Mouse (Mus musculus) CH12.LX (cell line): ENCODE results near the gene Cd96. TPM values are rescaled to one million over a fixed set of nuclear protein-coding genes. Genes with fewer than 3 reads are reported as not detected.

ENCODE experiments used
- DNase-seq: peaks from one replicate; pipeline ENCODE4 v3.0.0-alpha.2; 2013; ENCODE audit errors: extremely low read depth
- H3K27ac ChIP-seq: 2 replicates; pipeline ENCODE4 v1.5.1; 2012; ENCODE audit warnings: low read depth, mild to moderate bottlenecking, control low read depth, moderate library complexity; ENCODE audit not compliant: insufficient read depth
- H3K27me3 ChIP-seq: replicated peaks from 2 replicates; pipeline ENCODE3; 2012; ENCODE audit warnings: inconsistent platforms
- H3K36me3 ChIP-seq, 2 experiments: replicated peaks in 1 of 2; 2 replicates each; pipeline versions ENCODE3 to v1.6.1; 2012; ENCODE audit warnings: inconsistent platforms in 1 of 2, low read length in 1 of 2, mild to moderate bottlenecking in 1 of 2, mixed read lengths in 1 of 2, moderate library complexity in 1 of 2; ENCODE audit not compliant: control insufficient read depth in 1 of 2, insufficient read depth in 1 of 2
- H3K4me1 ChIP-seq, 2 experiments: 2 replicates each; pipeline ENCODE4 v1.6.1; 2012; ENCODE audit warnings: inconsistent platforms in 1 of 2, moderate library complexity in 1 of 2; ENCODE audit not compliant: insufficient read depth in 2 of 2, control insufficient read depth in 1 of 2
- H3K4me2 ChIP-seq: 2 replicates; pipeline ENCODE4 v1.6.1; 2012; ENCODE audit warnings: low read depth, mild to moderate bottlenecking, control low read depth; ENCODE audit not compliant: poor library complexity, insufficient read depth, severe bottlenecking
- H3K4me3 ChIP-seq, 3 experiments: fragments of 150-350 bp in 1 of 3; sonication (generic) in 1 of 3; replicated peaks in 1 of 3; 2 replicates each; pipeline versions ENCODE3 to v1.5.1; 2011 to 2012; ENCODE audit warnings: low read depth in 2 of 3, low read length in 2 of 3, mild to moderate bottlenecking in 2 of 3, moderate library complexity in 2 of 3, control low read depth in 1 of 3, improper control_type of control experiment in 1 of 3, inconsistent platforms in 1 of 3, mixed read lengths in 1 of 3; ENCODE audit not compliant: poor library complexity in 1 of 3
- H3K79me2 ChIP-seq: replicated peaks from 2 replicates; pipeline ENCODE4 v1.6.1; 2012; ENCODE audit warnings: mild to moderate bottlenecking, moderate library complexity; ENCODE audit not compliant: control insufficient read depth, poor library complexity, insufficient read depth, severe bottlenecking; ENCODE audit errors: extremely low read depth
- H3K9ac ChIP-seq: 2 replicates; pipeline ENCODE4 v1.6.1; 2012; ENCODE audit warnings: low read depth, mild to moderate bottlenecking, control low read depth, moderate library complexity; ENCODE audit not compliant: insufficient read depth
- H3K9me3 ChIP-seq: replicated peaks from 2 replicates; pipeline ENCODE3; 2012; ENCODE audit warnings: low read length, inconsistent platforms, mixed read lengths
- BHLHE40 ChIP-seq: IDR thresholded peaks from 2 replicates; pipeline ENCODE4 v1.6.1; 2011; ENCODE audit warnings: mild to moderate bottlenecking, low read depth, low read length, improper control_type of control experiment
- CHD1 ChIP-seq: IDR thresholded peaks from 2 replicates; pipeline ENCODE4 v1.6.1; 2012; ENCODE audit warnings: low read depth, low read length, improper control_type of control experiment, inconsistent platforms
- CHD2 ChIP-seq: IDR thresholded peaks from 2 replicates; pipeline ENCODE4 v1.6.1; 2011; ENCODE audit warnings: low read length, improper control_type of control experiment
- E2F4 ChIP-seq: IDR thresholded peaks from 2 replicates; pipeline ENCODE4 v1.6.1; 2011; ENCODE audit warnings: low read depth, low read length, improper control_type of control experiment; ENCODE audit not compliant: insufficient replicate concordance
- EP300 ChIP-seq: IDR thresholded peaks from 2 replicates; pipeline ENCODE4 v1.6.1; 2011; ENCODE audit warnings: low read length, improper control_type of control experiment
- GABPA ChIP-seq: IDR thresholded peaks from 2 replicates; pipeline ENCODE4 v1.6.1; 2012; ENCODE audit warnings: low read depth, low read length, improper control_type of control experiment, inconsistent platforms; ENCODE audit not compliant: insufficient replicate concordance
- HCFC1 ChIP-seq: IDR thresholded peaks from 2 replicates; pipeline ENCODE4 v1.6.1; 2012; ENCODE audit warnings: low read depth, mild to moderate bottlenecking, inconsistent platforms, low read length, improper control_type of control experiment
- MAX ChIP-seq: IDR thresholded peaks from 2 replicates; pipeline ENCODE4 v1.6.1; 2011; ENCODE audit warnings: low read length, improper control_type of control experiment
- MAZ ChIP-seq: IDR thresholded peaks from 2 replicates; pipeline ENCODE4 v1.6.1; 2012; ENCODE audit warnings: low read depth, mild to moderate bottlenecking, inconsistent platforms, low read length, improper control_type of control experiment, moderate library complexity
- MEF2A ChIP-seq: IDR thresholded peaks from 2 replicates; pipeline ENCODE4 v1.6.1; 2014; ENCODE audit warnings: low read depth, mild to moderate bottlenecking, inconsistent platforms, low read length, improper control_type of control experiment, borderline replicate concordance
- MYC ChIP-seq: IDR thresholded peaks from 2 replicates; pipeline ENCODE4 v1.6.1; 2011; ENCODE audit warnings: low read depth, mild to moderate bottlenecking, improper control_type of control experiment, low read length
- POLR2A ChIP-seq: IDR thresholded peaks from 2 replicates; pipeline ENCODE4 v1.6.1; 2011; ENCODE audit warnings: low read depth, mild to moderate bottlenecking, improper control_type of control experiment, low read length
- POLR2AphosphoS2 ChIP-seq: IDR thresholded peaks from 2 replicates; pipeline ENCODE4 v1.6.1; 2011; ENCODE audit warnings: low read depth, low read length, improper control_type of control experiment
- RAD21 ChIP-seq: IDR thresholded peaks from 2 replicates; pipeline ENCODE4 v1.6.1; 2011; ENCODE audit warnings: low read depth, mild to moderate bottlenecking, low read length, improper control_type of control experiment, moderate library complexity
- SIN3A ChIP-seq: IDR thresholded peaks from 2 replicates; pipeline ENCODE4 v1.6.1; 2012; ENCODE audit warnings: low read length, improper control_type of control experiment, inconsistent platforms
- SMC3 ChIP-seq: IDR thresholded peaks from 2 replicates; pipeline ENCODE4 v1.6.1; 2011; ENCODE audit warnings: low read depth, low read length, improper control_type of control experiment
- UBTF ChIP-seq: IDR thresholded peaks from 2 replicates; pipeline ENCODE4 v1.6.1; 2012; ENCODE audit warnings: low read depth, mild to moderate bottlenecking, inconsistent platforms, low read length, improper control_type of control experiment, moderate library complexity
- USF2 ChIP-seq: conservative IDR thresholded peaks from 2 replicates; pipeline ENCODE4 v1.6.1; 2011; ENCODE audit warnings: low read depth, low read length, improper control_type of control experiment
- ZKSCAN1 ChIP-seq: IDR thresholded peaks from 2 replicates; pipeline ENCODE4 v1.6.1; 2012; ENCODE audit warnings: low read depth, inconsistent platforms, low read length, improper control_type of control experiment, borderline replicate concordance
- ZMIZ1 ChIP-seq: IDR thresholded peaks from 2 replicates; pipeline ENCODE4 v1.6.1; 2012; ENCODE audit warnings: low read depth, mild to moderate bottlenecking, inconsistent platforms, low read length, improper control_type of control experiment
- dilution Hi-C: fragments of 300-500 bp; cut with MboI; formaldehyde crosslinking; loops from 2 replicates; pipeline ENCODE4 v1.14.3; 2020; ENCODE audit warnings: low sequenced_read_pairs; ENCODE audit not compliant: extremely low pct_unique_long_range_greater_than_20kb, extremely low pct_ligation_motif_present
- in situ Hi-C: fragments of 300-500 bp; cut with MboI; formaldehyde crosslinking; loops from 3 replicates; pipeline ENCODE4 v1.14.3; 2019; ENCODE audit warnings: low sequenced_read_pairs, low pct_ligation_motif_present, low pct_unique_long_range_greater_than_20kb, mixed read lengths
- polyA plus RNA-seq: library from polyadenylated mRNA; unstranded; fragments of >175 nt; gene quantifications from 2 replicates; pipeline ENCODE4 v1.2.1, GENCODE M21; 2012; ENCODE audit warnings: low read depth; ENCODE audit not compliant: insufficient read length
- total RNA-seq, 2 experiments: library from RNA; depleted of rRNA; stranded (reverse); fragments of 300-350 nt in 1 of 2; fragments of >200 nt in 1 of 2; gene quantifications; 2 replicates each; pipeline ENCODE4 v1.2.3; 2012 to 2014

Gene Cd96
- total and polyA plus RNA-seq, 3 experiments = 4.4 to 9.7 (median 5.9) TPM

DNA sequence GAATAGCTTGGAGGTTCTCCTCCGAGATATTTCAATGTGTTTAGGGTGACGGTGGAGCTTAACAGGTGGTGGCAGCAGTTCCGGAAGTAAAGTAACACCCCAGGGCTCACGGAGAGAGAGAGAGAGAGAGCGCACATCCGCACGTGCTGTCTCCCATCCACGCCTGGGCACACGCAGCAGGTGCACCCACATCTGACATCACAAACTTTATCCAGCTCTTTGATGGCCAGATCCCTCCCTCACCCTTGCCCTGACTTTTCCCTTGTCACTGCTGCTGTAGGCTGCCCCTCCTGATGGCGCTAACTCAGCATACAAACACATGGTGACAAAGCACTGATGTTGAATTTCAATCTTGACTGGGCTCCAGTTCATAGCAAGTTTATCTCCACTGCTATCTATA lies 113.8 kb downstream of the Cd96 start:
- no peak overlapping the region for H3K4me2 ChIP-seq
- H3K4me3 ChIP-seq = no peak overlapping the region
- no peak for DNase-seq
- peaks cover 0 to 5% of the 10 kb centered on the region in 2 experiments; a peak in 1 of 4 replicates for H3K4me1 ChIP-seq
- peaks cover 2% of the 10 kb centered on the region for H3K9me3 ChIP-seq
- H3K9ac ChIP-seq = no peak overlapping the region
- H3K27me3 ChIP-seq = no peaks in the 10 kb centered on the region
- H3K79me2 ChIP-seq = no peaks in the 10 kb centered on the region
- dilution Hi-C loops (no loop called here), in situ Hi-C loops (no loop called here)
- no peak overlapping the region for H3K27ac ChIP-seq
- no peaks in the 10 kb centered on the region for H3K36me3 ChIP-seq
- TF ChIP-seq MEF2A (no peak), UBTF (no peak), SMC3 (no peak), GABPA (no peak), POLR2AphosphoS2 (no peak), ZKSCAN1 (no peak), CHD1 (no peak), ZMIZ1 (no peak), MYC (no peak), CHD2 (no peak), BHLHE40 (no peak), EP300 (no peak), SIN3A (no peak), USF2 (no peak), MAX (no peak), POLR2A (no peak), MAZ (no peak)
- TF ChIP-seq, all 38 proteins: peak for 0

DNA sequence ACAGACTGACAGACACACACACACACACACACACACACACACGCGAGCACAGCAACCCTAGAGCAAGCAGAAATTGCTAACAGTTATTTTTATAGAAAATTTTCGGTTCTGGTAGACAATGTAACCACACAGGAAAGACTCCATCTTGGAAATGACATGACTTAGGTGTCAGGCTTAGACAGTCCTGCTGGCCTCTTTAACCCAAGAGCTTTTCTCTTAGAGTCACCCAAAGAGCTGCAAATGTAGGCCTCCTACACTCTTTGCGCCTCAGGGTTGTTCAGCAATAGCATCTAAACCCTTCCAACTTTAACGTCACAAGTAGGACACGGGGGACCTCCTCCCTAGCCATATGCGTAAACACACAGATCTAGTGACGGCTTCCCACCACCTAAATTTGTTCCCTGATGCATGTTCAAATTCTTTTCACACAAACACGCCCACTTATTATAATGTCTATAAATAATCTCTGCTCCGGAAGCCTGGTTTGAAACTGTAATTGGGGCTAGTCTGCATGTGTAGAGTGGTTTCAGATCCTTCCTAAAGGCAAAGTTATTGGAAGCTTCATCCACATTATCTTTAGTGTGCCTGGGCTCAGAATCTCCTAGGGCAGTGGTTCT lies 118.4 kb downstream of the Cd96 start:
- in situ Hi-C loops (no loop called here), dilution Hi-C loops (no loop called here)
- H3K4me2 ChIP-seq = no peak overlapping the region
- H3K27ac ChIP-seq = no peak overlapping the region
- TF ChIP-seq RAD21 = no peak
- TF ChIP-seq MAZ = no peak
- TF ChIP-seq HCFC1 = no peak
- TF ChIP-seq E2F4 = no peak
- TF ChIP-seq SIN3A = no peak
- no peaks in the 10 kb centered on the region for H3K36me3 ChIP-seq
- no peaks in the 10 kb centered on the region for H3K27me3 ChIP-seq
- peaks cover 0 to 5% of the 10 kb centered on the region in 2 experiments; a peak in 1 of 4 replicates for H3K4me1 ChIP-seq
- no peak for DNase-seq
- H3K79me2 ChIP-seq = no peaks in the 10 kb centered on the region
- no peak overlapping the region for H3K4me3 ChIP-seq
- no peaks in the 10 kb centered on the region for H3K9me3 ChIP-seq
- H3K9ac ChIP-seq = no peak overlapping the region
